Mouse (Mus musculus) heart, postnatal 0 days (tissue): ENCODE results near the gene Grb10.

ENCODE experiments used
- CTCF ChIP-seq: IDR thresholded peaks from 2 replicates; pipeline ENCODE4 v1.5.1; 2016; ENCODE audit warnings: antibody characterized with exemption, control low read depth, low read depth
- EP300 ChIP-seq: IDR thresholded peaks from 2 replicates; pipeline ENCODE4 v1.6.1; 2016; ENCODE audit warnings: antibody characterized with exemption, low read depth

GRCm38 (mm10) chr11:12025392-12025755 lies 13.1 kb downstream of the Grb10 start:
- TF ChIP-seq CTCF, result no peak
- TF ChIP-seq EP300, result no peak
